Mouse (Mus musculus): ENCODE data around the gene Mospd3.

Gene Mospd3

DNA sequence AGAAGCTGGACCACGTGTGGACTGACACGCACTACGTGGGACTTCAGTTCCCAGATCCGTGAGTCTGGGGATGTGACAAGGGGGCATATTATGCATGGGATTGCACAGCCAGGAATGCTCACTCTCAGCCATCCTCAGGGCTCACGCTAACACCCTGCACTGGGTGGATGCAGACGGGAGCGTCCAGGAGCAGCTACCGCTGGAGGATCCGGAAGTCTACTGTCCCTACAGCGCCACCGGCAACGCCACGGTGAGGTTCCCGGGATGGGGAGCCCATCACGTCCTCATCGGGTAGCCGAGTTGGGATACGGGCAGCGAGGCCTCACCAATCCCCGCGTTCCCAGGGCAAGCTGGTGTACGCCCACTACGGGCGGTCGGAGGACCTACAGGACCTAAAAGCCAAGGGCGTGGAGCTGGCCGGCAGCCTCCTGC lies 26.4 kb downstream of the Mospd3 start:
- DNase-seq (ENCODE audit: low spot score in 2 of 2), result no peak

GRCm38 (mm10) chr5:137570691-137571586 lies 29.9 kb downstream of the Mospd3 start:
- peak; percentile 43 to 45 for DNase-seq (ENCODE audit: low spot score in 2 of 2)

GRCm38 (mm10) chr5:137570181-137570580 lies 30.7 kb downstream of the Mospd3 start:
- no peak for DNase-seq (ENCODE audit: low spot score in 2 of 2)

DNA sequence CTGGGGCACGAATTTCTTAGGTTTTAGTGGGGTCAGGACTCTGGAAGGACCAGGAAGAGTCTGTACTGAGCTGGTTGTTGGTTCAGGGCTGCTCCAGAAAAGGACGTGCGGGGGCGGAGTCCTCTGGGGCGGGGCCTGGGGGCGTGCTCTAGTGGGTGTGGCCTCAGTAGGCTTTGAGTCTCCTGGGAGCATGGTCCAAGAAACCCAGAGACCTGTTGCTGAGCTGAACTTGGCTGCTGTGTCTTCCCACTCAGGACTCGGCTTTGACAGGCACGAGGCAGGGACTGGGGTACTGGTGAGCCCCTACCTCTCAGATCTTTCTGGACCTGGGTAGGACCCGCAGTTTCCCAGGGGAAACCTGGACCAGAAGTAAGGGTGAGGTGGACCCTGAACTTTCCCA lies 31.2 kb downstream of the Mospd3 start, which contains the start of gene Tfr2:
TSS of gene Tfr2 (plus strand) at position 176 of the 400 bp plus-strand sequence.
- DNase-seq (ENCODE audit: low spot score in 2 of 2), result peak; percentile 71 to 74

GRCm38 (mm10) chr5:137569031-137569430 lies 31.8 kb downstream of the Mospd3 start:
- DNase-seq (ENCODE audit: low spot score in 2 of 2), result no peak

DNA sequence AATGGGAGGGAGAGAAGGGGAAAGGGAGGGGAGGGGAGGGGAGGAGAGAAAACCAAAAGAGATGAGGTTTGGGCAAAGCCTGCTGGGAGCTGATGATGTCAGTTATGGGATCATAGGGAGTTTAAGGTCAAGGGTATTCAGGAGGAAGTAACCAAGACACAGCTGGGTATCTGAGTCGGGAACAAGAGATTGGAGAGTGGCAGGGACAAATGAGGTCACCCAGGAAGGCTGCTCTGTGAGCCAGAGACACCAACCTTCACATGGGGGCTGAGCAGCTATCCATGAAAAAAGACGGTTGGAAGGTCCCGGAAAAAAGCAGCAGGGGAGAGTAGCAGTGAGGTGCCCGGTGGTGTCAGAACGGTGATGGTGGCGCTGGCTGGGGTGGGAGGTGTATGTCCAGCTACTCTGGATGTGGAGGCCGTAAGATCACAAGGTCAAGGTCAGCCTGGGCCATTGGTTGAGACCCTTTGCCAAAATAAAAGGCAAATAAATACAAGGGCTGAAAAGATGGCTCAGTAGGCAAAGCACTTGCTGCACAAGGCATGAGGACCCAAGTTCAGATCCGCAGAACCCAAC lies 32.5 kb downstream of the Mospd3 start:
- no peak for DNase-seq (ENCODE audit: low spot score in 2 of 2)

DNA sequence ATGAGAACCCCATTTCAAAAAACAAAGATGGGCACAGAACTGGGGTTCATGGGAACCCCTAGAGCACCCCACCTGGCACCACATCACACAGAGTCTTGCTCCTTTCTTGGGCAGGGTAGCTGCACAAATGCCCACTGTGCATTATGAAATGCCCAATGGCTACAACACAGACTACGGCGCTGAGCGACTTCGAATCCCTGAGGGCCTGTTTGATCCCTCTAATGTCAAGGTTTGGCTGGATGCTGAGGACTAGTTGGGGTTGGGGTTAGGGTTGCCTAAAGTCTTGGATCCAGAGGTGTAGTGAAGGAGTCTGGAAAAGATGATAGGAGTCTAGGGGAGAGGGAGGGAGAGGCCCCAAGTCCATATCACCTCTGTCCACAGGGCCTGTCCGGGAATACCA lies 34.4 kb downstream of the Mospd3 start:
- DNase-seq (ENCODE audit: low spot score in 2 of 2), result no peak

DNA sequence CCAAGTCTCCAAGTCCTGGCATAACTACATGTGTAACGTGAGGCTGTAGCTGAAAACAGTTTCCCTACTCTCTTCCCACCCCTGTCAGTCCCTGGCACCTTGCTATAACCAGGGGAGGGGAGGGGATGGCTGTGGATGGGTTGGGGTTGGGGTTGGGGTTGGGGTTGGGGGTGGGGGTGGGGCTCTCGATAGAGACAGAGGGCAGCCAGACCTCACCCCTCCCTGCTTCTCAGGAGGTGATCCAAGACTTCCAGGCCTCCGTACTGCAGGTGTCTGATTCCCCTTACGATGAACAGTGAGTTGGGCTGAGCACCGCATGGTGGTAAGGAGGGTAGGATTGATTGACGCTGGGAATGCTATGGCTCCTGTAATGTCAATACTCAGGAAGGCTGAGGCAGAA lies 35.1 kb downstream of the Mospd3 start:
- no peak for DNase-seq (ENCODE audit: low spot score in 2 of 2)

GRCm38 (mm10) chr5:137562965-137563364 lies 37.9 kb downstream of the Mospd3 start:
- no peak for DNase-seq (ENCODE audit: low spot score in 2 of 2)

DNA sequence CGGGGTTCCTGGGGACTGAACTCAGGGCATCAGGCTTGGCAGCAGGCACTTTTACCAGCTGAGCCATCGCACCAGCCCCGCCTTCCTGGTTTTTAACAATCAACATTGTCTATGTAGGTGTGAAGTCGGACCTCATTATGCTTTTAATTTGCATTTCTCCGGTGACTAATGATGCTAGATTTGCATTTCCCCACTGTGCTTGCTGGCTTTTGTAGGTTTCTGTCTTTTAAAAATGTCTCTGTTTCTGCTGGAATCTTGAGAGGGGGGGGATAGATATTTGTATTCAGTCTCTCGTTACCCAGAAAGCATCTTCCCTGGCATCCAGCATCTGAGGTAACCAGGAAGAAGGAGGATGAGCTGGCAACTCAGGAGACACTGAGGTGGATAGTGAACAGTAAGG lies 39.3 kb downstream of the Mospd3 start:
- no peak for DNase-seq (ENCODE audit: low spot score in 2 of 2)

- no peak for DNase-seq (ENCODE audit: low spot score in 2 of 2)
These were observed 47.0 kb downstream of the Mospd3 start for GRCm38 (mm10) chr5:137553898-137554297.

GRCm38 (mm10) chr5:137553411-137553837 lies 47.4 kb downstream of the Mospd3 start, which contains the start of gene Actl6b:
Gene Actl6b (plus strand): TSS chr5:137553517.
- peak in 1 of 2 experiments; percentile 52 for DNase-seq (ENCODE audit: low spot score in 2 of 2)

GRCm38 (mm10) chr5:137553000-137553399 lies 47.9 kb downstream of the Mospd3 start:
- no peak for DNase-seq (ENCODE audit: low spot score in 2 of 2)

DNA sequence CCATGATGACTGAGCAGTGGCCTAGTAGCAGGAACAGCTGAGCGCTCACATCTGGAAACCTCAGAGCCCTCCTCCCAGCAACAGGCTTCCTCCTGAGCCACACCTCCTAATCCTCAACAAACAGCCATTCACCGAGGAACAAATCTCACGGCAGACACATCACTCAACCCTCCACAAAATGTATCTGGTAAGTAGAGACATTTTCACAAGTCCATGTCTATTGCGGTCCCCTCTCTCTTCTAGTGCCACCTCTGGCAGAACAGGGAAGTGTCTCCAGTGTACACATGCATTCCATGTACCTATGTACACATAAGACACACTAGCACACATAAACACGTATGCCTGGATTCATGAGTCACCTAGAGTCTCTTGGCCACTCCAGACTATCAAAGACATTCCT lies 49.7 kb downstream of the Mospd3 start:
- DNase-seq (ENCODE audit: low spot score in 2 of 2), result no peak

DNA sequence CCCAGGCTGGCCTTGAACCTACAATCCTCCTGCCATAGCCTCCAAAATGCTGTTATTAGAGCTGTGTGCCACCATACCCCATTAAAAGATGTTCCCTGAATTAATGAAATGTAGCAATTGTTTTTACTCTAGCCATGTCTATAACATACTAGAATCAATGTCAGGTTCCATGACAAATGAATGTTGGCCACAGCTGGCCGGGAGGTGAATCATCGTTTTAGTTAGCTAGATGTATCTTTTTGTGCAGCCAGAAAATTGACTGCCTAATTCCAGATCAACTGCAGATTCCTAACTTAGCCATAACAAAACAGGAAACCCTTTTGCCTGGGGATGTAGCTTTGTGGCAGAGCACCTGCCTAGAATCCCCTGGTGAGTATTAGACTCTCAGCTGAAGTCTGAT lies 51.0 kb downstream of the Mospd3 start:
- no peak for DNase-seq (ENCODE audit: low spot score in 2 of 2)

All from spleen, postnatal 14 days (tissue).